Mouse (Mus musculus) myocyte (in vitro differentiated cells): ENCODE data around the gene Cox10.

Source experiments
- POLR2A ChIP-seq: IDR thresholded peaks from one replicate; pipeline ENCODE4 v1.6.1; 2011; ENCODE audit warnings: low read depth, mild to moderate bottlenecking, control low read depth, moderate library complexity; ENCODE audit not compliant: insufficient read length
- TCF12 ChIP-seq: IDR thresholded peaks from one replicate; pipeline ENCODE4 v1.6.1; 2011; ENCODE audit warnings: mild to moderate bottlenecking, control low read depth; ENCODE audit not compliant: poor library complexity, insufficient read depth, severe bottlenecking

- no peak for TF ChIP-seq POLR2A
- no peak for TF ChIP-seq TCF12
These were observed 78.2 kb downstream of the Cox10 start for GRCm38 (mm10) chr11:64001111-64001510.
